Mouse (Mus musculus): ENCODE results near the gene Ovgp1. TPM values are rescaled to one million over a fixed set of nuclear protein-coding genes. Genes with fewer than 3 reads are reported as not detected.
"Not testable (repeated sequence)": the region's sequence is repeated elsewhere in the genome, so short reads cannot be mapped to it uniquely, and the experiment has no call there.

Ovgp1 gene
- polyA plus RNA-seq, 1 experiment from 2014 or later: 4.8 TPM

DNA sequence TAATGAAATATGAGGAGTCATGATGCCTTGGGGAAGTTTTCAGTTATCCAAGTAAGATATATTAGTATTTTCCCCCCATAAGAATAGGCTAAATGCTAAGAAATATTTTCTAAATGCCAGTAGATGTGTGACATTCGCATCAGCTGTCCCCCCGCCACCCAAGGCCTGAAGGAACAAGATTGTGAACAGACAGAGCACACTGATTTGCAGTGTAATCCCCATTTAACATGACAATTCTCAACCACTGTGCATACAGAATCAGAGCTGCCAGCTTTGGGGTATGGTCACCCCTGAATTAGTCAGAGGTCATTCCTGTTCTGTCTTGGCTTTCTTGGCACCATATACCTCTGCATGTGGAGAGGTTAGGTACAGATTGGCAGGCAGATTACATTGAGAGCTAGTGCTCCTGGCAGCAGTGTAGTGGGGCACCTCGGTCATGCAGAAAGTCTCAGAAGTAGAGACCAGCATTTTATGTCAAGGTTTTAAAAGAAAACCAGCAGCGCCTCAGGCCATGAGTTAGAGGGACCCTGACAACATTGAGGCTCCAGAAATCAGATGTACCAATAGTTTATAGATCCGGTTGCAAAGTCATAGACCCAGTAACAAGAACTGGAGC, 1.6 kb upstream of the Ovgp1 start:
- ATAC-seq (ENCODE audit: low FRiP score, low TSS enrichment) (no peak), DNase-seq (no peak)
- Histone ChIP-seq H3K9me3 (ENCODE audit: control insufficient read depth, low read length) (no peaks in the 10 kb centered on the region), H3K27me3 (ENCODE audit: control insufficient read depth, insufficient read depth, low read length) (no peaks in the 10 kb centered on the region), H3K9ac (replicated peaks; ENCODE audit: low read length) (no peak overlapping the region), H3K27ac (replicated peaks; ENCODE audit: low read depth, low read length) (no peak overlapping the region), H3K4me1 (ENCODE audit: control insufficient read depth, insufficient read depth, low read length) (no peaks in the 10 kb centered on the region), H3K4me2 (ENCODE audit: low read length) (no peak overlapping the region), H3K36me3 (ENCODE audit: control insufficient read depth, insufficient read depth, low read length) (peaks cover 33% of the 10 kb centered on the region), H3K4me3 (replicated peaks; ENCODE audit: low read depth, low read length) (no peak overlapping the region)
- WGBS: 82% methylated on average over 5 of the region's 5 CpGs

DNA sequence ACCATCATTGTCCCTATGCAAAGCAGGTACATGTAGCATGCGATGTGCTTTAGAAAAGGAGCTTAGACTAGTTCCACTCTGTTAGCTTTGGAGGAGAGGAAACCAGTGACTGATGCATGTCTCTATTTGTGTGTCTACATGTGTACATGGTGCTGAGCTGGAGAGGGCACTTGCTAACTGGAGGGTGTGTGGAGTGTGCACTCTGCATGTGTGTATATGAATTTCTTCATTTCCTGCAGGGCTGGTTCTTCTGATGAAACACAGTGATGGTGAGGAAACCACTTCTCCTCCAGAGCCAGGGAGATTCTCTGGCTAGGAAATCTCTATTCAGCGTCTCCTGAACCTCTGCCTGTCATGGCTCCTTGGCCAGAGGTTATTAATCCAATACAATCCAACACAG, 663 bp downstream of the Ovgp1 start:
- no peak for ATAC-seq (ENCODE audit: low FRiP score, low TSS enrichment)
- DNase-seq: no peak
- Histone ChIP-seq H3K9me3 (ENCODE audit: control insufficient read depth, low read length) (no peaks in the 10 kb centered on the region), H3K27ac (replicated peaks; ENCODE audit: low read depth, low read length) (no peak overlapping the region), H3K4me1 (ENCODE audit: control insufficient read depth, insufficient read depth, low read length) (no peaks in the 10 kb centered on the region), H3K4me3 (replicated peaks; ENCODE audit: low read depth, low read length) (no peak overlapping the region), H3K4me2 (ENCODE audit: low read length) (no peak overlapping the region), H3K36me3 (ENCODE audit: control insufficient read depth, insufficient read depth, low read length) (peaks cover 11% of the 10 kb centered on the region), H3K27me3 (ENCODE audit: control insufficient read depth, insufficient read depth, low read length) (no peaks in the 10 kb centered on the region), H3K9ac (replicated peaks; ENCODE audit: low read length) (no peak overlapping the region)
- WGBS: 66% methylated on average over 2 of the region's 2 CpGs

DNA sequence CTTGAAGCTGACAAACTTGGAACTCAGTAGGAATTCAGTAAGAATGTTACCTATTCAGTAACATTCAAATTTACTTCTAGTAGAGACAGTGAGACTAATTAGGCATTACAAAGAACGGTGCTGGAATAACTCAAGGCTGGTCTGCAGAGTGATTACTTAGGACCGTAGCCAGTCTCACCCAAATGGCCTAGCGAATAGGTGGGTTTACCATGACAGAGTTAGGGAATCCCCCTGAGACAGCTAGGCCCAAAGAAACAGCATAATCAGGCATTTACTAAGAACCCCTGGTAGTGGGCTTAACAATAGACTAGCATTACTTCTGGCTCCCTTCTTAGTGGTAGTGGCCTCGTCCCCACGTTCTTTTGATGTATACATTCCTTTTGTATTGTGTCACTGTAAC, 16.1 kb downstream of the Ovgp1 start:
- H3K27me3 ChIP-seq (ENCODE audit: control insufficient read depth, insufficient read depth, low read length); H3K9me3 ChIP-seq (ENCODE audit: control insufficient read depth, low read length); H3K27ac ChIP-seq (replicated peaks; ENCODE audit: low read depth, low read length); H3K36me3 ChIP-seq (ENCODE audit: control insufficient read depth, insufficient read depth, low read length); H3K9ac ChIP-seq (replicated peaks; ENCODE audit: low read length); H3K4me3 ChIP-seq (replicated peaks; ENCODE audit: low read depth, low read length); H3K4me1 ChIP-seq (ENCODE audit: control insufficient read depth, insufficient read depth, low read length); DNase-seq; ATAC-seq (ENCODE audit: low FRiP score, low TSS enrichment); H3K4me2 ChIP-seq (ENCODE audit: low read length): not testable (repeated sequence)
- 43% methylated on average over 5 of the region's 5 CpGs for WGBS

DNA sequence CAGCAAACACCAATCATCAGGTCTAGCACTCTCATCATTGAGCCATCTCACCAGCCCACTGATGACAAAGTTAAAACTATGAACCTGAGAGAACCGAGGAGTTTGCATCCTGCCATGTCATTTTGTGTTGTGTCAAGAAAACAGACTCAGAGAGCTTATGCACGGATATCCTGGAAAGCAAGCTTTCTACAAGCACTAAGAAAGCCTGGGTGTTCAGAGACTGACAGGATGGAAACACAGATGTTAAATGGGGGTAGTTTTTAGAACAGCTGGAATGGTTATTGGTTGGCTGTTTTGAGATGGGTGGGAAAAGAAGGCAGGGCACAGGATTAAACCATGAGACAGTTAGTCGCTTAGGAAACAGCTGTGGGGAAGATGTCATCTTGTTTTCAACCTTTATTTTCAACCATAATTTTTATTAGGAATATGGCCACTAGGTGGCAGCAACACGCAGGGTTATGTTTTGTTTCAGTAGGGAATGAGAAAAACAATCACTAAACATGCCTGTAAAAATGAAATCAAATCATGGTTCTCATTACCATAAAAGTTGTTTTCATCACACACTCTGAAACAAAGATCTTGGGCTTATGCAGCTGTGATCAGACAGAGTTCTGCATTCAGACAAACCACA, 18.3 kb downstream of the Ovgp1 start:
- H3K9me3 ChIP-seq (ENCODE audit: control insufficient read depth, low read length): no peaks in the 10 kb centered on the region
- H3K4me3 ChIP-seq (replicated peaks; ENCODE audit: low read depth, low read length): no peak overlapping the region
- no peak overlapping the region for H3K27ac ChIP-seq (replicated peaks; ENCODE audit: low read depth, low read length)
- WGBS: 38% methylated on average over 4 of the region's 4 CpGs
- no peaks in the 10 kb centered on the region for H3K27me3 ChIP-seq (ENCODE audit: control insufficient read depth, insufficient read depth, low read length)
- no peak overlapping the region for H3K4me2 ChIP-seq (ENCODE audit: low read length)
- DNase-seq (peak; percentile 89), ATAC-seq (ENCODE audit: low FRiP score, low TSS enrichment) (no peak)
- no peak overlapping the region for H3K9ac ChIP-seq (replicated peaks; ENCODE audit: low read length)
- no peaks in the 10 kb centered on the region for H3K4me1 ChIP-seq (ENCODE audit: control insufficient read depth, insufficient read depth, low read length)
- H3K36me3 ChIP-seq (ENCODE audit: control insufficient read depth, insufficient read depth, low read length): no peaks in the 10 kb centered on the region

DNA sequence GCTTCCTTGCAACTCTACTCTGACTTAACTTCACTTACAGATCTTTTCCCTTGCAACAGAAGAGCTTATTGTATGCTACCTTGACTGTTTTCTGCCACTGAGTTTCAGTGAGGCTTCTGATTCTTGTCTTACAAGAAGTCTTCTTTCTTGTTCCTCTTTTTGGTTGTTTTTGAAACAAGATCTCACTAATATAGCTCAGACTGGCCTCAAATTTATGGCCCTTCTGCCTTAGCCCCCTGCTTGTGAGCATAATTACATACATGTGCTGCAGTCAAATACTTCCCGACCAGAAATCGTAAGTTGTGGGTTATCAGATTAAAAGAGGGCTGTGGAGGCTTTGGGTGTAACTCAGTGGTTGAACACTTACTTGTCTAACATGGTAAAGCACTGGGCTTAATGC, 21.2 kb downstream of the Ovgp1 start:
- H3K4me2 ChIP-seq (ENCODE audit: low read length): no peak overlapping the region
- DNase-seq: no peak
- no peak overlapping the region for H3K27ac ChIP-seq (replicated peaks; ENCODE audit: low read depth, low read length)
- H3K9me3 ChIP-seq (ENCODE audit: control insufficient read depth, low read length): no peaks in the 10 kb centered on the region
- no peaks in the 10 kb centered on the region for H3K36me3 ChIP-seq (ENCODE audit: control insufficient read depth, insufficient read depth, low read length)
- H3K9ac ChIP-seq (replicated peaks; ENCODE audit: low read length): no peak overlapping the region
- H3K4me1 ChIP-seq (ENCODE audit: control insufficient read depth, insufficient read depth, low read length): no peaks in the 10 kb centered on the region
- WGBS: 85% methylated on average over 2 of the region's 2 CpGs
- H3K4me3 ChIP-seq (replicated peaks; ENCODE audit: low read depth, low read length): no peak overlapping the region
- ATAC-seq (ENCODE audit: low FRiP score, low TSS enrichment): no peak
- H3K27me3 ChIP-seq (ENCODE audit: control insufficient read depth, insufficient read depth, low read length): no peaks in the 10 kb centered on the region

DNA sequence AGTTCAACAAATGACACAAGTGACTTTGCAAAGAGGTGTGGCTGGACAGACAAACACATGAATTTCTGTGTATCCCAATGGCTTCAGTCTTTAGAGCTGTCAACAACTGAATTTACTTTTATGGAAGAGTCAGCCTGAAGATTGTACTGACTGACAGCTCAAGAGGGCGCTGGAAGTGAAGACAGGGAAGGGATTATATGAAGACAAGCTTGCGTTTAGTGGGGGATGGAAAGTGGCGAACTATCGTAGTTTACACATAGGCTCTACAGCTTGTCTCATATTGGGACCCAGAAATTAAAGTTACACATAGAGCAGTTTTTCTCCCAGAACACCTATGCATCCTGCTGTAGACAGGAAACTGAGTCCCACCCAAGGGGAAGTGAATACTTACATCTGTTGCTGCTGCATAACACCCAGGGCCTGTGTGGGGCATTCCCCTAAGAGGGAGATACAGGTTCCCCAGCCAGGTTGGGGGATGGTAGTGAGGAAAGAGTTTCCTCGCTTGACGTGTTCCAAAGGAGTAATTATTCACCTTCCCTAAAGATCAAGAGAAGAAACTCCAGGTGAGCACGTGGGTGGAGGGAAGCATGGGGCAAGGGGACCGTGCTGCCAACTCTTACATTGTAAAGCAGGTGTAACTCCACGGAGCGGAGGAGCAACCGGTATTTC, 27.3 kb downstream of the Ovgp1 start:
- Histone ChIP-seq H3K4me2 (ENCODE audit: low read length) (peak overlapping the region; percentile 54), H3K9me3 (ENCODE audit: control insufficient read depth, low read length) (no peaks in the 10 kb centered on the region), H3K36me3 (ENCODE audit: control insufficient read depth, insufficient read depth, low read length) (no peaks in the 10 kb centered on the region), H3K4me1 (ENCODE audit: control insufficient read depth, insufficient read depth, low read length) (peaks cover 6% of the 10 kb centered on the region; the same call in 1 of the 2 replicates), H3K27ac (replicated peaks; ENCODE audit: low read depth, low read length) (no peak overlapping the region), H3K27me3 (ENCODE audit: control insufficient read depth, insufficient read depth, low read length) (no peaks in the 10 kb centered on the region), H3K4me3 (replicated peaks; ENCODE audit: low read depth, low read length) (peak overlapping the region; percentile 21; the same call in 1 of the 2 replicates), H3K9ac (replicated peaks; ENCODE audit: low read length) (0 out of 2 replicates have a peak overlapping the region, but pooled peaks have one; percentile 10)
- DNase-seq (peak; percentile 4), ATAC-seq (ENCODE audit: low FRiP score, low TSS enrichment) (peak; percentile 34; the same call in 1 of the 2 replicates)
- 16% methylated on average over 11 of the region's 11 CpGs for WGBS

DNA sequence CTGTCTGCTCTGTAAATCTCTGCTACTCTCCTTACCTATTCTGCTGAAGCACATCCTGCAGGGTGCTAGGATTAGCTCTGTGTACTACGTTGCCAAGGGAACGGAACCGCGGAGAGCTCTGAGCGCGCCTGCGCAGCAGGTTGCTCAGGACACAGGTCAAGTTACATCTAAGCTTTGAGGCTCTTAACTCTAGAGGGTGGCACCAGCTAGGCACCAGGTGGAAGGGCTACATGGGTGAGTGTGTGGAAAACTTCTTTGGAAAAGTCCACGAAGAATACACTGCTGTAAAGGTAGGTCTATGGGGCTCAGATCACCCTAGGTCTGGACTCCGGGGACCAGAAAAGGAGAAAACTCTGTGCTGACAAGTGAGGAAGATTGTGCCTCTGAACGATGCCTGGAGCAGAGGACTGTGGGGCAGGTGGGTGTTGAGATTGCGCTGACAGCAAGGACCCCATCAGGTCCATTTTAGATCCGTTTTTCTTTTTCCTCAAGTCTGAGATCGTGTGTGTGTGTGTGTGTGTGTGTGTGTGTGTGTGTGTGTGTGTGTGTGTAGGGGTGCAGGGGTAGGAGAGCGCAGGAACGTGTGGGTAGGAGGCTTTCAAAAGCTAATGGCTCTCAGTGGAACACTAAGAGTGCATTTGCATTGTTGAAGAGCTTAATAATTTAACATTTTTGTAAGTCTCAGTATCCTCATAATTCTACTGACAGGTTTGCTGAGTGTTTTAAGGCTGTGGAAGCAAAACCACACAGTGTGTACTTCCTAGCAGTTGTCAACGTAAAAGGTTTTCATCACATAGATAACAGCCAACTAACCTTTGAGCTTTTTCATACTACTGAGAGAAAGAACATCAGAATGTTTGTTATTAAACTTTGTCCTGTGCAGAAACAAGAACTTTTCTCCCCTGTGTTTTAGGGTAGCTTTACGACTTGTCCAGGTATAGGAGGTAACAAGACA, 28.2 kb downstream of the Ovgp1 start:
- Histone ChIP-seq H3K27ac (replicated peaks; ENCODE audit: low read depth, low read length) (no peak overlapping the region), H3K4me3 (replicated peaks; ENCODE audit: low read depth, low read length) (peak overlapping the region; percentile 21; the same call in 1 of the 2 replicates), H3K4me2 (ENCODE audit: low read length) (peak overlapping the region; percentile 54), H3K27me3 (ENCODE audit: control insufficient read depth, insufficient read depth, low read length) (no peaks in the 10 kb centered on the region), H3K36me3 (ENCODE audit: control insufficient read depth, insufficient read depth, low read length) (no peaks in the 10 kb centered on the region), H3K9me3 (ENCODE audit: control insufficient read depth, low read length) (no peaks in the 10 kb centered on the region), H3K4me1 (ENCODE audit: control insufficient read depth, insufficient read depth, low read length) (peaks cover 6% of the 10 kb centered on the region; the same call in 1 of the 2 replicates), H3K9ac (replicated peaks; ENCODE audit: low read length) (0 out of 2 replicates have a peak overlapping the region, but pooled peaks have one; percentile 10)
- WGBS: 22% methylated on average over 17 of the region's 17 CpGs
- peak; percentile 83 for DNase-seq
- ATAC-seq (ENCODE audit: low FRiP score, low TSS enrichment): peak; percentile 81

DNA sequence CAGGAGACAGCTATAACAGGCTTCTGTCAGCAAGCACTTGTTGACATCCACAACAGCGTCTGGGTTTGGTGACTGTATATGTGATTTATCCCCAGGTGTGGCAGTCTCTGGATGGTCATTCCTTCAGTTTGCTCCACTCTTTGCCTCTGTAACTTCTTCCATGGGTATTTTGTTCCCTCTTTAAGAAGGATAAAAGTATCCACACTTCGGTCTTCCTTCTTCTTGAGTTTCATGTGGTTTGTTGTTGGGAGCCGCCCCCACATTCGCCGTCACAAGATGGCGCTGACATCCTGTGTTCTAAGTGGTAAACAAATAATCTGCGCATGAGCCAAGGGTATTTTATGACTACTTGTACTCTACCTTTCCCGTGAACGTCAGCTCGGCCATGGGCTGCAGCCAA, 29.8 kb downstream of the Ovgp1 start:
- not testable (repeated sequence) for ATAC-seq (ENCODE audit: low FRiP score, low TSS enrichment); DNase-seq; H3K9ac ChIP-seq (replicated peaks; ENCODE audit: low read length); H3K36me3 ChIP-seq (ENCODE audit: control insufficient read depth, insufficient read depth, low read length); H3K4me3 ChIP-seq (replicated peaks; ENCODE audit: low read depth, low read length); H3K4me1 ChIP-seq (ENCODE audit: control insufficient read depth, insufficient read depth, low read length); H3K4me2 ChIP-seq (ENCODE audit: low read length); H3K9me3 ChIP-seq (ENCODE audit: control insufficient read depth, low read length); H3K27ac ChIP-seq (replicated peaks; ENCODE audit: low read depth, low read length); H3K27me3 ChIP-seq (ENCODE audit: control insufficient read depth, insufficient read depth, low read length)
- 66% methylated on average over 10 of the region's 10 CpGs for WGBS
